Mouse (Mus musculus) hindbrain, embryonic 16.5 days (tissue): ENCODE results near the gene Mcrip2. TPM values are rescaled to one million over a fixed set of nuclear protein-coding genes. Genes with fewer than 3 reads are reported as not detected.

Source experiments
- ATAC-seq: fragments of 200-750 bp; cut with Nextera tagmentation; 2 replicates; pipeline ENCODE4 v1.8.0; 2017; ENCODE audit warnings: moderate TSS enrichment, moderate library complexity
- H3K27ac ChIP-seq: fragments of 300-500 bp; sonication (generic); 2 replicates; pipeline ENCODE4 v1.5.1; 2014; ENCODE audit warnings: low read depth, mild to moderate bottlenecking, control low read depth, low read length, moderate library complexity
- H3K27me3 ChIP-seq: fragments of 300-500 bp; sonication (generic); replicated peaks from 2 replicates; pipeline ENCODE4 v1.6.1; 2014; ENCODE audit warnings: low read length; ENCODE audit not compliant: control insufficient read depth, insufficient read depth
- H3K36me3 ChIP-seq: fragments of 300-500 bp; sonication (generic); 2 replicates; pipeline ENCODE4 v1.6.1; 2014; ENCODE audit warnings: mild to moderate bottlenecking, low read length, moderate library complexity, mixed read lengths; ENCODE audit not compliant: control insufficient read depth, insufficient read depth
- H3K4me1 ChIP-seq: fragments of 300-500 bp; sonication (generic); 2 replicates; pipeline ENCODE4 v1.6.1; 2014; ENCODE audit warnings: low read depth, low read length; ENCODE audit not compliant: control insufficient read depth, insufficient read depth
- H3K4me2 ChIP-seq: fragments of 300-500 bp; sonication (generic); 2 replicates; pipeline ENCODE4 v1.6.1; 2014; ENCODE audit warnings: mild to moderate bottlenecking, low read length, control low read depth, moderate library complexity
- H3K4me3 ChIP-seq: fragments of 300-500 bp; sonication (generic); 2 replicates; pipeline ENCODE4 v1.5.1; 2014; ENCODE audit warnings: mild to moderate bottlenecking, low read length, control low read depth, moderate library complexity
- H3K9ac ChIP-seq: fragments of 300-500 bp; sonication (generic); 2 replicates; pipeline ENCODE4 v1.6.1; 2014; ENCODE audit warnings: low read depth, mild to moderate bottlenecking, control low read depth, low read length, moderate library complexity
- H3K9me3 ChIP-seq: fragments of 300-500 bp; sonication (generic); 2 replicates; pipeline ENCODE4 v1.6.1; 2014; ENCODE audit warnings: mild to moderate bottlenecking, low read length, moderate library complexity; ENCODE audit not compliant: control insufficient read depth
- WGBS: fragments of 180-500 bp; shearing (Covaris S2); extraction: QIAGEN DNeasy Blood & Tissue Kit; methylation state at CpG from one replicate; pipeline ENCODE4 v1.1.7; 2014; 5-methylcytosine and 5-hydroxymethylcytosine counted together
- polyA plus RNA-seq: library from polyadenylated mRNA; unstranded; fragments of >200 nt; fragmentation: Nextera tagmentation; extraction: Ambion mirVana; gene quantifications from 2 replicates; pipeline ENCODE4 v1.2.1, GENCODE M21; 2015

Mcrip2 gene
- polyA plus RNA-seq, 1 experiment from 2014 or later = 38.9 TPM

GRCm38 (mm10) chr17:25833961-25834594 is 34.5 kb downstream of the Mcrip2 start:
- 49% methylated on average over 6 of the region's 6 CpGs for WGBS

GRCm38 (mm10) chr17:25833291-25833663 is 35.3 kb downstream of the Mcrip2 start, which contains the start of gene Stub1:
Gene Stub1, minus strand, starts transcription at chr17:25833404.
- no peaks in the 10 kb centered on the region for H3K9me3 ChIP-seq
- peak within 1 kb of the TSS; percentile 78 for H3K4me2 ChIP-seq
- peak within 1 kb of the TSS; percentile 98 for H3K27ac ChIP-seq
- peaks cover 77% of the 10 kb centered on the region for H3K4me1 ChIP-seq
- peak within 1 kb of the TSS; percentile 77 for H3K9ac ChIP-seq
- no peaks in the 10 kb centered on the region for H3K27me3 ChIP-seq
- under 1% methylated on average over 24 of the region's 24 CpGs for WGBS
- peak; percentile 63 for ATAC-seq
- peaks cover 18% of the 10 kb centered on the region for H3K36me3 ChIP-seq
- peak within 1 kb of the TSS; percentile 74 for H3K4me3 ChIP-seq

More at GRCm38 (mm10) chr17:25833961-25834594, 34.5 kb downstream of the Mcrip2 start:
- H3K4me1 ChIP-seq = peaks cover 74% of the 10 kb centered on the region
- H3K27me3 ChIP-seq = no peaks in the 10 kb centered on the region
- peak overlapping the region; percentile 74 for H3K4me3 ChIP-seq
- peak overlapping the region; percentile 78 for H3K4me2 ChIP-seq
- peak overlapping the region; percentile 77 for H3K9ac ChIP-seq
- H3K9me3 ChIP-seq = no peaks in the 10 kb centered on the region
- peaks cover 21% of the 10 kb centered on the region for H3K36me3 ChIP-seq
- ATAC-seq = no peak
- peak overlapping the region; percentile 98 for H3K27ac ChIP-seq

DNA sequence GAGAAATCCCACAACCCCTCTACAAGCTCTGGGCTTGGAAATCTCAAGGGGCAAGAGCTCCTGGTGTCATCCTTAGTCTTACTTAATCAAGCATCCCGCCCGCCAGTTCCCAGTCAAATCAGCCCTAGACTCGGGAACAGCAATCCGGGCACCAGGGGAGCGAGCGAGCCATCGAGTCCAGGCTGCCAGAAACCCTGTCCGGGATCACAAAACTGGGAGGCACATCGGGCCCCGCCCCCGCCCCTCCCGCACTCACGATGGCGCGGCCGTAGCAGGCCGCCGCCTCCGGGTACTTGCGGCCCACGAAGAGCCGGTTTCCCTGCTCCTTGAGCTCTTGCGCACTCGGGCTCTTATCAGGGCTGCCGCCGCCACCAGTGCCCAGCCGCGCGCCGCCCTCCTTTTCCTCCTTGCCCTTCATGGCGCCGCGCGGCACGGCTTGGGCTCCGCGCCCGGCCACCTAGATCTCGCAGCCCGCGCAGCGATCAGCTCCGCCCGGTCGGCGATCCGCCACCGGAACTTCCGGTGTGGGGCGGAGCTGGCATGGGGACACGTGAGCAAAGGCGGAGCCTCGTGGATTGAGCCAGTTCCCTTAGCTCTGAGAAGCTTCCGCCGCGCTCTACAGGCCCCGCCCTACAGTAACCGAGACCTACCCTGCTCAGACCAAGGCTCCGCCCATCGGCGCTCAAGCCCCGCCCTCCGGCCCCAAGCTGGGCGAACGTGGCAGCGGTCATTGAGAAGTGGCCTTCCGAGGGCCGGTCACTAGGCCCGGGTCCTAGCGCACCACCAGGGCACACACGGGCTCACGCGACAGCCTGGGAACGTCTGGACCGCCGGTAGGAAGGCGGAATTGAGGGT is 35.9 kb downstream of the Mcrip2 start:
- peaks cover 75% of the 10 kb centered on the region for H3K4me1 ChIP-seq
- no peaks in the 10 kb centered on the region for H3K27me3 ChIP-seq
- peak overlapping the region; percentile 77 for H3K9ac ChIP-seq
- peak overlapping the region; percentile 78 for H3K4me2 ChIP-seq
- under 1% methylated on average over 75 of the region's 77 CpGs for WGBS
- H3K9me3 ChIP-seq = no peaks in the 10 kb centered on the region
- peak overlapping the region; percentile 74 for H3K4me3 ChIP-seq
- ATAC-seq = peak; percentile 90
- peaks cover 18% of the 10 kb centered on the region for H3K36me3 ChIP-seq
- peak overlapping the region; percentile 98 for H3K27ac ChIP-seq

DNA sequence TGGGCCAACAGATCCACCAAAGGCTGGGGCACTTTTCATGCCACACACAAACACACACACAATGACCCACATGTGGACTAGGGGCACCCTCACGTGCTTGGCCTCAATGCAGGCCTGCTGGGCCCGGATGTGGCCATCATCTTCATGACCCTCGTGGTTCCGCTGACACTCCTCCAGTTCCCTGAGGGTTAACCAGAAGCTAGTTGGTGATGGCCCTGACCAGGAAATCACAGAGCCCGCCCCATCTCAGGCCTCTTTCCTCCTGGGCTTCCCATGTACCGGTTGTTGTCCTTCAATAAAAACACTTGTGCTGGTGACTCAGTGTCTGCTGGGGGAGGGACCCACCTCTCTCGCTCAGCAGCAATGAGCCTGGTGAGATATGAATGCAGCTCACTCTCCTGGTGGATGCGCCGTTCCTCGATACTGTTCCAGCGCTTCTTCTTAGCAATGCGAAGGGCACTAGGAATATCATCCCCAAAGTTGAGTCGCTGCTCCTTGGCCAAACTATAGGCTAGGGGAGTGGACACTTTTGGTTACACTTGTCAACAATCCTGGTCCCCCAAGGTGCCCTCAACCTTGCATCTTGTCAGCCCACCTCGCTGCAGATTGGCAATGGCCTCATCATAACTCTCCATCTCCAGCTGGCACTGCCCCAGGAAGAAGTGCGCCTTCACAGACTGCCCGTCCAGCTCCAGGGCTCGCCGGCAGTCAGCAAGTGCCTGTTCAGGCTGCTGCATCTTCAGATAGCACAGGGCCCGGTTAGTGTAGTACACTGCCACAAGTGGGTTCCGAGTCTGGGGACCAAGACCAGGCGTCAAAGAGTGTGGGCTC is 36.9 kb downstream of the Mcrip2 start:
- peak overlapping the region; percentile 98 for H3K27ac ChIP-seq
- no peaks in the 10 kb centered on the region for H3K27me3 ChIP-seq
- ATAC-seq = no peak
- peak overlapping the region; percentile 76 for H3K9ac ChIP-seq
- peaks cover 22% of the 10 kb centered on the region for H3K36me3 ChIP-seq
- no peaks in the 10 kb centered on the region for H3K9me3 ChIP-seq
- H3K4me2 ChIP-seq = peak overlapping the region; percentile 78
- H3K4me3 ChIP-seq = peak overlapping the region; percentile 74
- H3K4me1 ChIP-seq = peaks cover 71% of the 10 kb centered on the region
- 55% methylated on average over 21 of the region's 21 CpGs for WGBS

GRCm38 (mm10) chr17:25830806-25831431 is 37.6 kb downstream of the Mcrip2 start:
- Histone ChIP-seq H3K4me2 (peak overlapping the region; percentile 78), H3K4me1 (peaks cover 67% of the 10 kb centered on the region), H3K36me3 (peaks cover 24% of the 10 kb centered on the region), H3K9me3 (no peaks in the 10 kb centered on the region), H3K4me3 (peak overlapping the region; percentile 74; the same call in 1 of the 2 replicates), H3K9ac (no peak overlapping the region), H3K27me3 (no peaks in the 10 kb centered on the region), H3K27ac (no peak overlapping the region)
- ATAC-seq = no peak
- 85% methylated on average over 14 of the region's 14 CpGs for WGBS

DNA sequence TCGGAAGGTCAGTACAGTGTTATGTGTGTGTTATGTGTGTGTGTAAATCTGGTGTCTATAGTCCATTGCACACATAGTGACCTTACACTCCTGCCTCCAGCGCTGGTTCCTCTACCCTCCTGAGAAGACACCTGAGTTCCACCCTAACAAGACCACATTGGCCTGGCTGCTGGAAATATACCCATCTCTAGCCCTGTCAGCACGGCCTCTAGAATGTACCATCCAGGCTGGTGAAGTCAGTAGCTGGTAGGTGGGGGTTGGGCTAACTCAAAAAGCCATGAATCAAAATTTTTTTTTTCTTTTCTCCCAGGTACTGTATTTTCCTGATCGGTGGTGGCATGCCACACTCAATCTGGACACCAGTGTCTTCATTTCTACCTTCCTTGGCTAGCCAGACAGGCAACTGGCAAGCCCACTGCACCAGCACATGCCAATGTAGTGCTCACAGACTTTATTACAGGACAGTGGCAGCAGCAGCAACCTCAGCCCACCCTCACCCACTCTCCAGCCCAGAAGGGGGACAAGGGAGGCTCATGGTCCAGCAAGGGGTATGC is 38.3 kb downstream of the Mcrip2 start:
- Histone ChIP-seq H3K27ac (no peak overlapping the region), H3K4me3 (peak overlapping the region; percentile 63), H3K9me3 (no peaks in the 10 kb centered on the region), H3K9ac (no peak overlapping the region), H3K4me1 (peaks cover 63% of the 10 kb centered on the region), H3K4me2 (peak overlapping the region; percentile 69), H3K27me3 (no peaks in the 10 kb centered on the region), H3K36me3 (peaks cover 21% of the 10 kb centered on the region)
- WGBS = 80% methylated on average over 4 of the region's 4 CpGs
- no peak for ATAC-seq

DNA sequence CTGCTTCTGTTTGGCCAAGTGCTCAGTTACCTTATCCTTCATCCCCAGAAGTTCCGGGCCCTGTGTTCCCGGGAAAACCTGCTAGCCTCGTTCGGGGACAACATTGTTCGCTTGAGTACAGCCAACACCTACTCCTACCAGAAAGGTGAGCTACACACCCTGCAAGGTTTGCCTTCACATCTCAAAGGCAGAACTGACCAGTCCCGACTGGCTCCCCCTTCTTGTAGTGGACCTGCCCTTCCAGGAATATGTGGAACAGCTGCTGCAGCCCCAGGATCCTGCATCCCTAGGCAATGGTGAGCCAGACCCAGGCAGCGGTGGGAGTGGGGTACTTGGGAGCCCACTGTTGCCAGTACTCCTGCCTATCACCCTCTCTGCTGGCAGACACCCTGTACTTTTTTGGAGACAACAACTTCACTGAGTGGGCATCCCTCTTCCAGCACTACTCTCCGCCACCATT is 39.0 kb downstream of the Mcrip2 start:
- Histone ChIP-seq H3K4me2 (peak overlapping the region; percentile 69), H3K36me3 (peaks cover 21% of the 10 kb centered on the region), H3K9me3 (no peaks in the 10 kb centered on the region), H3K27me3 (no peaks in the 10 kb centered on the region), H3K4me1 (peaks cover 63% of the 10 kb centered on the region), H3K4me3 (peak overlapping the region; percentile 63), H3K9ac (peak overlapping the region; percentile 81), H3K27ac (peak overlapping the region; percentile 92)
- WGBS = 47% methylated on average over 8 of the region's 8 CpGs
- ATAC-seq = no peak
